Mouse (Mus musculus) lung, adult 2 months (tissue): ENCODE measurements around the gene Relt. TPM values are rescaled to one million over a fixed set of nuclear protein-coding genes. Genes with fewer than 3 reads are reported as not detected.

Experiments
- DNase-seq: peaks from one replicate; pipeline ENCODE4 v3.0.0; 2022
- H3K4me1 ChIP-seq: fragments of 200-500 bp; 2 replicates; pipeline ENCODE4 v1.6.1; 2011; ENCODE audit warnings: low read length; ENCODE audit not compliant: control insufficient read depth, insufficient read depth
- H3K4me3 ChIP-seq: fragments of 200-500 bp; replicated peaks from 2 replicates; pipeline ENCODE3; 2011; ENCODE audit warnings: low read depth, mild to moderate bottlenecking, control low read depth, low read length; ENCODE audit errors: extremely low read depth
- CTCF ChIP-seq: fragments of 200-500 bp; IDR thresholded peaks from 2 replicates; pipeline ENCODE4 v1.5.1; 2011; ENCODE audit warnings: mild to moderate bottlenecking, low read length, control low read depth; ENCODE audit not compliant: insufficient read depth
- POLR2A ChIP-seq: fragments of 200-500 bp; IDR thresholded peaks from 2 replicates; pipeline ENCODE4 v1.6.1; 2011; ENCODE audit warnings: low read depth, mild to moderate bottlenecking, control low read depth, low read length, borderline replicate concordance; ENCODE audit errors: extremely low read depth
- WGBS: fragments of 180-500 bp; shearing (Covaris S2); methylation state at CpG from one replicate; pipeline ENCODE4 v1.1.7; 2018; 5-methylcytosine and 5-hydroxymethylcytosine counted together
- polyA plus RNA-seq: library from polyadenylated mRNA; depleted of rRNA; stranded (reverse); fragments of >200 nt; gene quantifications from 2 replicates; pipeline ENCODE4 v1.2.3, GENCODE M21; 2012

Gene Relt
- polyA plus RNA-seq, 1 experiment, result 13.1 TPM

GRCm38 (mm10) chr7:100876771-100877170, 13.5 kb upstream of the Relt start:
- Histone ChIP-seq H3K4me3 (no peak overlapping the region), H3K4me1 (no peaks in the 10 kb centered on the region; the same call in 1 of the 2 replicates)
- TF ChIP-seq CTCF (no peak), POLR2A (no peak)
- DNase-seq, result no peak
- WGBS, result 79% methylated on average over 9 of the region's 9 CpGs

DNA sequence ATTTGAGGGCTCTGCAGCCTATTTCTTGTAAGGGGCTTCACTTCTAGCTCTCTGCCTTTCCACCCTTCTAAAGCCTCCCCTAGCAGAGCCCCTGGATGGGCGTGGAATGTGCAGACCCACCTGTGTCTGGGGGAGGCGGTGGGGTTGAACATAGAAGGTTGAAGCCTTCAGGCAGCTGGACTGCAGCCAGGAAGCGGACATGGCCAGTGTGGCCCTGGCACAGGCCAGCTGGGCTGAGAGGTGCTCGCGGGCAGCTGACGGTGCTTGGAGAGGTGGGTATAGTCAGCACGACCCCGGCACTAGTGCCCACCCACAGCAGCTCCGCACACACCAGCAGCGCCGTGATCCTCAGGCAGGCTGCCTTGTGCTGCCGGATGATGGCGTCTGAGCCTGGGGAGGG, 13.0 kb upstream of the Relt start:
- H3K4me1 ChIP-seq, result no peaks in the 10 kb centered on the region; the same call in 1 of the 2 replicates
- no peak for DNase-seq
- TF ChIP-seq POLR2A (no peak), CTCF (no peak)
- 65% methylated on average over 13 of the region's 13 CpGs for WGBS
- H3K4me3 ChIP-seq, result no peak overlapping the region

GRCm38 (mm10) chr7:100875822-100876221, 12.6 kb upstream of the Relt start:
- WGBS, result 29% methylated on average over 1 of the region's 1 CpGs
- no peak for DNase-seq
- no peaks in the 10 kb centered on the region; the same call in 1 of the 2 replicates for H3K4me1 ChIP-seq
- TF ChIP-seq POLR2A, result no peak
- no peak for TF ChIP-seq CTCF
- H3K4me3 ChIP-seq, result no peak overlapping the region

GRCm38 (mm10) chr7:100873197-100873596, 10.0 kb upstream of the Relt start:
- no peak for TF ChIP-seq POLR2A
- TF ChIP-seq CTCF, result no peak
- Histone ChIP-seq H3K4me1 (peaks cover 3% of the 10 kb centered on the region), H3K4me3 (no peak overlapping the region)
- DNase-seq, result no peak
- WGBS, result 92% methylated on average over 13 of the region's 13 CpGs

GRCm38 (mm10) chr7:100871892-100872291, 8.6 kb upstream of the Relt start:
- 54% methylated on average over 5 of the region's 5 CpGs for WGBS

DNA sequence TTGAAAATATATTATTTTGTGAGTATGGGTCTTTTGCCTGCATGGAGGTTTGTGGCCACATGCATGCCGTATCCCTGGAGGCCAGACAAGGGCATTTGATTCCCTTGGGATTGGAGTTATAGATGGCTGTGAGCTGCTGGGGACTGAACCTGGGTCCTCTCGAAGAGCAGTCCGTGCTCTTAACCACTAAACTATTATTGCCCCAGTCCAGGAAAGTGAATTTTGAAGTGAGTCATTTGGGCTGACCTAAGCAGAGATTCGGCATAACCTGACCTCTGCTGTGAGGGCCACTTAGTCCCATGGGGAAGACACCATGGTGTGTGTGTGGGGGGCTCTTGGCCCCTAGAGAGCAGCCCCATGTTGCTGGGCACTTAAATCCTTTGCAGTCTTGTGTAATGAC, 8.1 kb upstream of the Relt start:
- peaks cover 3% of the 10 kb centered on the region for H3K4me1 ChIP-seq
- TF ChIP-seq CTCF, result no peak
- no peak for TF ChIP-seq POLR2A
- WGBS, result 83% methylated on average over 4 of the region's 4 CpGs

More at GRCm38 (mm10) chr7:100871892-100872291, 8.6 kb upstream of the Relt start:
- Histone ChIP-seq H3K4me1 (peaks cover 3% of the 10 kb centered on the region), H3K4me3 (no peak overlapping the region)
- no peak for DNase-seq
- TF ChIP-seq POLR2A (no peak), CTCF (no peak)

DNA sequence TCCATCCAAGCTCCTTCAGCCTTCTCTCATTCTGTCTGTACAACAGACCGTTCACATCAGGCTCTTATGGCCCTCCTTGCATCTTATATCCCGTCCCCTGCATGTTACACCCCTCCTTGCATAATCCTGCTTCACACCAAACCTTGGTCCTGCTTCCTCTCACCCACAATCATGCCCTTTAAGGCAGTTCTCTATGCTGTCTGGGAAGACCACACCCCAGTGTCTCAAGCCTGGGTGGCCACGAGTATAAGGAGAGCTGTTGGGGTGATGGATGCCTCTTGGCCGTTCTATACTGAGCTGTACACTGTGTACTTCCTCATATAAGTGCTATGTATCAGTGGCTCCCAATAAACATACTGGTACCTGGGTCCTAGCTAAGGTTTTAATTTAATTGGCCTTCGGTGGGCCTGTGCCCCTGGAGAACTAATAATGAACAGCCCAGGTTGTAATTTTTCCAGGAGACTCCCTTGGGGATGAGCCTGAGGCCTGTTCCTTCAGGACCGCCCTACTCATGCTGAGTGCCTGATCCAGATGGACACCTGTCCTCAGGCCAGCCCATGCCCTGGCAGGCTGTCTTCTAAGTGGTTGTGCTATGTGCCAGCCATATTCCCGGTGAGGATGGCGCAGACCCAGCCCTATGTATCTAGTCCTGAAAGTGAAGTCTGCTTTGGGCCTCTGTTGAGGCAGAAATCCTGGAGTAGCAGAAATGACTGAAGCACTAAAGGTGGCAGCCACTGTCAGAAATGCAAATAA, 6.8 kb upstream of the Relt start:
- Histone ChIP-seq H3K4me1 (peaks cover 3% of the 10 kb centered on the region), H3K4me3 (no peak overlapping the region)
- TF ChIP-seq CTCF (no peak), POLR2A (no peak)
- 72% methylated on average over 8 of the region's 8 CpGs for WGBS
- no peak for DNase-seq

More for the DNA sequence above, 8.1 kb upstream of the Relt start:
- H3K4me3 ChIP-seq, result no peak overlapping the region
- DNase-seq, result no peak

DNA sequence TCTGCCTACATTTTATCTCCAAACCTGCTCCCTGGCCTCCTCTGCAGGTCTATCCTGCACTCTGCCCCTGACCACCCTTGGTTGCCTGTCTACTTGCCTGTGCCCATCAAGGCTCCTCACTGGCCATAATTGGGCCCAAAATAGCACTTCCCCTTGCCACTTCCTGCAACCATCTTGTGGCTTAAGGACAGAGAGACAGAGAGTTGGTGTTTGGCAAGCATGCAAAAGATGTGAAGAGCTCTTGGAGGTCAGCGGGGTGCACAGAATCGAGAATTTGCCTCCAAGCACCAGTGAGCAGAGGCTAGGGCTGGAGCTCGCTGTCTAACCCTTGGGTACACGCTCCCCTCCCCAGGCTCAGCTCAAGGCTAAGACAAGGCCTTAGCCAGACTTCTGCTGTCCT, 5.3 kb upstream of the Relt start:
- H3K4me1 ChIP-seq, result peaks cover 3% of the 10 kb centered on the region
- TF ChIP-seq POLR2A, result no peak
- no peak for TF ChIP-seq CTCF
- H3K4me3 ChIP-seq, result no peak overlapping the region
- 54% methylated on average over 4 of the region's 4 CpGs for WGBS
- no peak for DNase-seq

- no peak for DNase-seq
- WGBS, result 60% methylated on average over 2 of the region's 2 CpGs
- TF ChIP-seq POLR2A (no peak), CTCF (no peak)
- H3K4me1 ChIP-seq, result peaks cover 5% of the 10 kb centered on the region
- H3K4me3 ChIP-seq, result no peak overlapping the region
These were observed 4.3 kb upstream of the Relt start for GRCm38 (mm10) chr7:100867561-100867960.

DNA sequence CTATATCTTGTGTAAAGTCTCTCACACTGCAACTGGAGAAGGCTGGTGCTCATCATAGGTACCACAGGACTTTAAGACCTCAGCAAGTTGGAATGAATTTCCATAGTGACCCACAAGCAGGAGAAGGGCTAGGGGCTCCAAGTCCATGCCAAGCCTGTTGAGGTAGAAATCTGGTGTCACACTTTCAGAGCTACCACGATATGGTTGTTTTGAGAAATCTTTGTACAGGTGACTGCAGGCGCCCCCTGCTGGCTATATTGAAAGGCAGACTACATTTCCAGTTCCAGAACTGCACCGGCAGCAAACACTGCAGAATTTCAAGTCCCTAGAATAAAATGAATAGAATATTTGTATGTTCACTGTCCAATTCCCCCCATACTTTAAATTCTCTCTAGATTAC, 3.4 kb upstream of the Relt start:
- TF ChIP-seq CTCF, result peak; percentile 49
- no peak for TF ChIP-seq POLR2A
- Histone ChIP-seq H3K4me1 (peaks cover 5% of the 10 kb centered on the region), H3K4me3 (no peak overlapping the region)
- 2% methylated on average over 3 of the region's 3 CpGs for WGBS
- peak; percentile 63 for DNase-seq

- H3K4me3 ChIP-seq, result peak overlapping the region; percentile 70
- no peak for TF ChIP-seq CTCF
- TF ChIP-seq POLR2A, result no peak
- no peak for DNase-seq
- WGBS, result 14% methylated on average over 4 of the region's 4 CpGs
- H3K4me1 ChIP-seq, result 0 out of 2 replicates have a peak, but pooled peaks cover 2% of the 10 kb centered on the region
These were observed 893 bp downstream of the Relt start for GRCm38 (mm10) chr7:100862353-100862752.
